Mouse (Mus musculus) midbrain, embryonic 10.5 days (tissue): Measurements from ENCODE around the gene Nudt8. TPM values are rescaled to one million over a fixed set of nuclear protein-coding genes. Genes with fewer than 3 reads are reported as not detected.
A peak's percentile ranks its signal among the peaks of the same experiment; 100 is the strongest.
"Not testable (repeated sequence)": the region's sequence is repeated elsewhere in the genome, so short reads cannot be mapped to it uniquely, and the experiment has no call there.

ENCODE experiments used
- DNase-seq: peaks from one replicate; pipeline ENCODE4 v3.0.0-alpha.2; 2017; ENCODE audit warnings: low spot score
- H3K27ac ChIP-seq: fragments of 300-500 bp; sonication (generic); replicated peaks from 2 replicates; pipeline ENCODE4 v1.5.1; 2016; ENCODE audit warnings: mild to moderate bottlenecking
- H3K27me3 ChIP-seq: fragments of 300-500 bp; sonication (generic); 2 replicates; pipeline ENCODE4 v1.6.1; 2016; ENCODE audit warnings: low read depth, mild to moderate bottlenecking; ENCODE audit not compliant: poor library complexity, severe bottlenecking
- H3K36me3 ChIP-seq: fragments of 300-500 bp; sonication (generic); 2 replicates; pipeline ENCODE4 v1.6.1; 2016; ENCODE audit warnings: mild to moderate bottlenecking, moderate library complexity
- H3K4me1 ChIP-seq: fragments of 300-500 bp; sonication (generic); 2 replicates; pipeline ENCODE4 v1.6.1; 2016
- H3K4me3 ChIP-seq: fragments of 300-500 bp; sonication (generic); 2 replicates; pipeline ENCODE4 v1.5.1; 2016; ENCODE audit warnings: mild to moderate bottlenecking, moderate library complexity
- H3K9me3 ChIP-seq: fragments of 300-500 bp; sonication (generic); replicated peaks from 2 replicates; pipeline ENCODE4 v1.6.1; 2016; ENCODE audit warnings: mild to moderate bottlenecking
- WGBS: fragments of 180-500 bp; shearing (Covaris S2); methylation state at CpG from one replicate; pipeline ENCODE4 v1.1.7; 2016; 5-methylcytosine and 5-hydroxymethylcytosine counted together
- polyA plus RNA-seq: library from polyadenylated mRNA; unstranded; fragments of >200 nt; fragmentation: Nextera tagmentation; extraction: Ambion mirVana; gene quantifications from 2 replicates; pipeline ENCODE4 v1.2.1, GENCODE M21; 2016

The Nudt8 gene
- polyA plus RNA-seq, 1 experiment from 2014 or later = 20.2 TPM

- no peaks in the 10 kb centered on the region for H3K9me3 ChIP-seq
- no peaks in the 10 kb centered on the region for H3K27me3 ChIP-seq
- no peaks in the 10 kb centered on the region for H3K36me3 ChIP-seq
- 0 out of 2 replicates have a peak, but pooled peaks cover 7% of the 10 kb centered on the region for H3K4me1 ChIP-seq
- WGBS = 67% methylated on average over 11 of the region's 11 CpGs
- H3K27ac ChIP-seq = no peak overlapping the region
- DNase-seq = no peak
- H3K4me3 ChIP-seq = no peak overlapping the region
Observed at GRCm38 (mm10) chr19:3966330-3967075, 33.9 kb upstream of the Nudt8 start.

- no peaks in the 10 kb centered on the region for H3K9me3 ChIP-seq
- H3K36me3 ChIP-seq = no peaks in the 10 kb centered on the region
- no peak overlapping the region for H3K27ac ChIP-seq
- 0 out of 2 replicates have a peak, but pooled peaks cover 9% of the 10 kb centered on the region for H3K4me1 ChIP-seq
- no peak overlapping the region for H3K4me3 ChIP-seq
- 76% methylated on average over 3 of the region's 3 CpGs for WGBS
- H3K27me3 ChIP-seq = no peaks in the 10 kb centered on the region
- no peak for DNase-seq
Observed at GRCm38 (mm10) chr19:3967258-3967657, 33.1 kb upstream of the Nudt8 start.

GRCm38 (mm10) chr19:3972229-3972628 lies 28.2 kb upstream of the Nudt8 start, which contains the start of gene Aldh3b2:
Gene Aldh3b2, plus strand, starts transcription at chr19:3972328.
- WGBS = 58% methylated on average over 9 of the region's 9 CpGs
- Histone ChIP-seq H3K4me3 (no peak within 1 kb of the TSS), H3K36me3 (no peaks in the 10 kb centered on the region), H3K27me3 (no peaks in the 10 kb centered on the region; the same call in 1 of the 2 replicates), H3K4me1 (peaks cover 11% of the 10 kb centered on the region), H3K9me3 (no peaks in the 10 kb centered on the region), H3K27ac (no peak within 1 kb of the TSS)
- DNase-seq = no peak

- H3K4me3 ChIP-seq, H3K27ac ChIP-seq, DNase-seq, H3K36me3 ChIP-seq, H3K27me3 ChIP-seq, H3K9me3 ChIP-seq: not testable (repeated sequence)
- H3K4me1 ChIP-seq = peaks cover 13% of the 10 kb centered on the region
- 88% methylated on average over 6 of the region's 6 CpGs for WGBS
Observed at GRCm38 (mm10) chr19:3974608-3975007, 25.8 kb upstream of the Nudt8 start.

- Histone ChIP-seq H3K27me3 (no peaks in the 10 kb centered on the region; the same call in 1 of the 2 replicates), H3K4me3 (no peak overlapping the region)
Observed at GRCm38 (mm10) chr19:3975866-3976265, 24.5 kb upstream of the Nudt8 start.

GRCm38 (mm10) chr19:3980309-3980708 lies 20.1 kb upstream of the Nudt8 start:
- peaks cover 46% of the 10 kb centered on the region for H3K4me1 ChIP-seq
- 17% methylated on average over 4 of the region's 4 CpGs for WGBS
- H3K27me3 ChIP-seq = 0 out of 2 replicates have a peak, but pooled peaks cover 4% of the 10 kb centered on the region
- peak overlapping the region; percentile 65 for H3K27ac ChIP-seq
- H3K36me3 ChIP-seq = no peaks in the 10 kb centered on the region
- H3K9me3 ChIP-seq = no peaks in the 10 kb centered on the region
- peak; percentile 75 for DNase-seq
- H3K4me3 ChIP-seq = no peak overlapping the region

More at GRCm38 (mm10) chr19:3975866-3976265, 24.5 kb upstream of the Nudt8 start:
- DNase-seq = no peak
- no peaks in the 10 kb centered on the region for H3K9me3 ChIP-seq
- no peaks in the 10 kb centered on the region for H3K36me3 ChIP-seq
- 85% methylated on average over 2 of the region's 2 CpGs for WGBS
- H3K27ac ChIP-seq = no peak overlapping the region
- H3K4me1 ChIP-seq = peaks cover 21% of the 10 kb centered on the region

- Histone ChIP-seq H3K9me3 (no peaks in the 10 kb centered on the region), H3K27me3 (0 out of 2 replicates have a peak, but pooled peaks cover 4% of the 10 kb centered on the region), H3K36me3 (no peaks in the 10 kb centered on the region), H3K4me3 (no peak overlapping the region), H3K4me1 (peaks cover 52% of the 10 kb centered on the region), H3K27ac (no peak overlapping the region)
- WGBS = 76% methylated on average over 9 of the region's 9 CpGs
- DNase-seq = no peak
Observed at GRCm38 (mm10) chr19:3980917-3981316, 19.5 kb upstream of the Nudt8 start.

- Histone ChIP-seq H3K4me3 (no peak overlapping the region), H3K27me3 (0 out of 2 replicates have a peak, but pooled peaks cover 4% of the 10 kb centered on the region), H3K36me3 (no peaks in the 10 kb centered on the region), H3K9me3 (peaks cover 2% of the 10 kb centered on the region; the same call in 1 of the 2 replicates), H3K4me1 (peaks cover 57% of the 10 kb centered on the region), H3K27ac (peak overlapping the region; percentile 69)
- 35% methylated on average over 9 of the region's 9 CpGs for WGBS
- no peak for DNase-seq
Observed at GRCm38 (mm10) chr19:3983527-3984200, 16.7 kb upstream of the Nudt8 start.

- no peaks in the 10 kb centered on the region for H3K36me3 ChIP-seq
- H3K27ac ChIP-seq = peak overlapping the region; percentile 69
- 0 out of 2 replicates have a peak, but pooled peaks cover 4% of the 10 kb centered on the region for H3K27me3 ChIP-seq
- peaks cover 6% of the 10 kb centered on the region; the same call in 1 of the 2 replicates for H3K9me3 ChIP-seq
- DNase-seq = peak; percentile 53
- peaks cover 47% of the 10 kb centered on the region for H3K4me1 ChIP-seq
- H3K4me3 ChIP-seq = no peak overlapping the region
- WGBS = 19% methylated on average over 8 of the region's 8 CpGs
Observed at GRCm38 (mm10) chr19:3985261-3985681, 15.1 kb upstream of the Nudt8 start.

- no peak for DNase-seq
- 23% methylated on average over 8 of the region's 8 CpGs for WGBS
- H3K4me3 ChIP-seq = no peak within 1 kb of the TSS
- no peaks in the 10 kb centered on the region for H3K36me3 ChIP-seq
- peak within 1 kb of the TSS; percentile 69 for H3K27ac ChIP-seq
- H3K4me1 ChIP-seq = peaks cover 46% of the 10 kb centered on the region
- 0 out of 2 replicates have a peak, but pooled peaks cover 9% of the 10 kb centered on the region for H3K27me3 ChIP-seq
- peaks cover 6% of the 10 kb centered on the region; the same call in 1 of the 2 replicates for H3K9me3 ChIP-seq
Observed at GRCm38 (mm10) chr19:3986334-3986733, 14.0 kb upstream of the Nudt8 start, which contains the start of gene Acy3. Gene Acy3, plus strand, starts transcription at chr19:3986570.

- 91% methylated on average over 14 of the region's 14 CpGs for WGBS
- Histone ChIP-seq H3K9me3 (peaks cover 6% of the 10 kb centered on the region; the same call in 1 of the 2 replicates), H3K36me3 (no peaks in the 10 kb centered on the region), H3K4me1 (peaks cover 47% of the 10 kb centered on the region), H3K4me3 (no peak overlapping the region), H3K27me3 (0 out of 2 replicates have a peak, but pooled peaks cover 9% of the 10 kb centered on the region), H3K27ac (no peak overlapping the region)
- no peak for DNase-seq
Observed at GRCm38 (mm10) chr19:3988066-3988465, 12.3 kb upstream of the Nudt8 start.

- DNase-seq = no peak
- peaks cover 6% of the 10 kb centered on the region; the same call in 1 of the 2 replicates for H3K9me3 ChIP-seq
Observed at GRCm38 (mm10) chr19:3988750-3989149, 11.6 kb upstream of the Nudt8 start.

More at GRCm38 (mm10) chr19:3988750-3989149, 11.6 kb upstream of the Nudt8 start:
- Histone ChIP-seq H3K4me3 (no peak overlapping the region), H3K36me3 (no peaks in the 10 kb centered on the region), H3K27ac (no peak overlapping the region), H3K4me1 (peaks cover 40% of the 10 kb centered on the region), H3K27me3 (0 out of 2 replicates have a peak, but pooled peaks cover 8% of the 10 kb centered on the region)
- WGBS = 90% methylated on average over 4 of the region's 4 CpGs
